Mouse (Mus musculus): ENCODE results near the gene Sptbn4. TPM values are rescaled to one million over a fixed set of nuclear protein-coding genes. Genes with fewer than 3 reads are reported as not detected.

The Sptbn4 gene
- polyA plus RNA-seq, 1 experiment from 2014 or later = 0.28 TPM

DNA sequence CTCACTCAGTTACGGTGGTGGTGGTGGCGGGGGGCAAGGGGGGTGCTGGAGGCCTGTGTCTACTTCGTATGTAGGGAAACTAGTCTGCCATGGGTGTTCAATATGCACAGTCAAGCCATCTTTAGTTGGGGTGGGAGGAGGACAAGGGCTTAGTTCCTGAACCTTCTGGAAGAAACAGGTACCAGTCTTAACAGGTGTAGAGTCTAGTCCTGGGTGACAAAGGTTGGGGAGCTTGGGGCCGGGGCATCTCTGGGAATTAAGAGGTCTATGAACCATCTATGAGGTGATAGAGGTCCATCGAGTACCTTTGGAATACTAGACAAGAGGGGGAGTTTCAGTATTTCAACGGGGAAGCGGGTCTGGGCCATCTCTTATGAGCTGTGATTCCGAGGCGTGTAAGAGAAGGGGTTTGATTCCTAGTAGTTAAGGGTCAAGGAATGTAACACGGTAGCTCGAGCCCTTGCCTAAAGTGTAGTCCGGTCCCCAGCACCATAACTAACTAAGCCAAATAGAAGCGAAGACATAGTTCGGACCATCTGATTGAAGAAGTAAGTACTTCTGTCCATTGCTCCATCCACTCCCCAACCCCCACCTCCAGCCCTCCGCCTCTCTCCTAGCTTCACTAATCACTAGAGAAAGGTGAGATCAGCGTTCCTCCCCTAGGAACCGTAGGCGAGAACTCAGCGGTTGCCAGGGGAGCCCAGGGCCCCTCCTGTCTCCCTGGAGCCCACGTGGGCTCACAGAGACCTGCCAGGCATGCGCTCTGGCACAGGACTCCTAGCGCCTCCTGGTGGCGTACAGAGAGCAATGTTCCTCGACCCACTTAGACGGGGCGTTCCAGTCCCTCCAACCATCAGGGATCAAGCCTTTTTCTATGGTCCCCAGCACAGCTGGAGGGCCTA is 50.2 kb downstream of the Sptbn4 start:
- TF ChIP-seq CTCF (IDR thresholded peaks at IDR 0.05; ENCODE audit: low read depth) = peak; percentile 78
- WGBS = 17% methylated on average over 26 of the region's 26 CpGs
- no peaks in the 10 kb centered on the region for H3K9me3 ChIP-seq (replicated peaks; ENCODE audit: low read length)
- no peak overlapping the region for H3K4me2 ChIP-seq (ENCODE audit: low read length)
- no peaks in the 10 kb centered on the region; the same call in 1 of the 2 replicates for H3K4me1 ChIP-seq (replicated peaks; ENCODE audit: insufficient read depth, low read length)
- H3K36me3 ChIP-seq (ENCODE audit: insufficient read depth, low read length) = no peaks in the 10 kb centered on the region
- H3K27me3 ChIP-seq (ENCODE audit: insufficient read depth, low read length) = peaks cover 42% of the 10 kb centered on the region
- 0 out of 2 replicates have a peak overlapping the region, but pooled peaks have one; percentile 45 for H3K4me3 ChIP-seq (replicated peaks; ENCODE audit: low read depth, low read length)
- DNase-seq (ENCODE audit: low spot score) (peak; percentile 81), ATAC-seq (replicated peaks; ENCODE audit: low FRiP score, low read depth) (peak; percentile 76)
- no peak overlapping the region for H3K9ac ChIP-seq (ENCODE audit: low read depth, low read length)
- no peak overlapping the region for H3K27ac ChIP-seq

DNA sequence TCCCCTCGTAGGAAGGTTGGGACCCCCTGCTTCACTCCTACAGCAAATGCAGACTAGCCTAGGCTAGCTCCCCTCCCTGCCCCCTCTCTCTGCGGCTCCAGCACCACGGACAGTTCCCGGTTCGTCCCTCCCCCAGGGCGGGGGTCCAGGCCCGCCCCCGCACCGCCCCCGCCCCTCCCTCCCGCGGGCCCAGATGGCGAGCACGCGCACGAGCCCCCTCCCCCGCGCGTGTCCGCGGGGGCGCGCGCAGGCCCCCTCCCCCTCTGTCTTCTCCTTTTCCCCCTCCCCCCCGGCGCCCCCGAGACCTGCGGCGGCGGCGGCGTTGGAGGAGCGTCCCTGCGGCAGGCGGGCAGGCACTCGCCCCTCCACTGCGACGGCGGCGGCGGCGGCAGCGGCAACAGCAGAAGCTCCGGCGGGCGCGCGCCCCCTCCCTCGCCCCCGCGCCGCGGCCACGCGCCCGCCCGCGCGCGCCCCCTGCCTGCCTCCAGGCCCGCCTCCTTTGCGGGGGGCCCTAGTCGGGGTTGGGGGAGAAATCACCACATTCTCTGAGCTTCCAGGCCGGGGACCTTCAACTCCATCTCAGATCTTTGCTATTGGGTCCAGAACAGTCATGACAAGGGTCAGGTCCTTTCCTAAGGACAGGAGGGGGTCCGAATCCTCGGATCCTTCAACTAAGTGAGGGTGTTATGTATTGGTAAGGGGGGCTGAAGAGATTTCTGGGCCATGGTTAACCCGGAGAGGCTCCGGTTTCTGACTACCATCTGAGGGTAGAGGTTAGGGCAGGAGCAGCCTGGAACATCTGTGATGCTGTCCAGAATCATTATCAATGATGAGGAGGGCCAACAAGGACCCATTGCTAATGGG is 51.1 kb downstream of the Sptbn4 start:
- Histone ChIP-seq H3K4me3 (replicated peaks; ENCODE audit: low read depth, low read length) (peak overlapping the region; percentile 45), H3K4me2 (ENCODE audit: low read length) (peak overlapping the region; percentile 75), H3K9me3 (replicated peaks; ENCODE audit: low read length) (no peaks in the 10 kb centered on the region), H3K27me3 (ENCODE audit: insufficient read depth, low read length) (peaks cover 47% of the 10 kb centered on the region), H3K36me3 (ENCODE audit: insufficient read depth, low read length) (no peaks in the 10 kb centered on the region), H3K4me1 (replicated peaks; ENCODE audit: insufficient read depth, low read length) (no peaks in the 10 kb centered on the region; the same call in 1 of the 2 replicates), H3K27ac (no peak overlapping the region), H3K9ac (ENCODE audit: low read depth, low read length) (0 out of 2 replicates have a peak overlapping the region, but pooled peaks have one; percentile 23)
- 2% methylated on average over 30 of the region's 68 CpGs for WGBS
- DNase-seq (ENCODE audit: low spot score) (no peak), ATAC-seq (replicated peaks; ENCODE audit: low FRiP score, low read depth) (no peak; the same call in 1 of the 2 replicates)
- no peak for TF ChIP-seq CTCF (IDR thresholded peaks at IDR 0.05; ENCODE audit: low read depth)

DNA sequence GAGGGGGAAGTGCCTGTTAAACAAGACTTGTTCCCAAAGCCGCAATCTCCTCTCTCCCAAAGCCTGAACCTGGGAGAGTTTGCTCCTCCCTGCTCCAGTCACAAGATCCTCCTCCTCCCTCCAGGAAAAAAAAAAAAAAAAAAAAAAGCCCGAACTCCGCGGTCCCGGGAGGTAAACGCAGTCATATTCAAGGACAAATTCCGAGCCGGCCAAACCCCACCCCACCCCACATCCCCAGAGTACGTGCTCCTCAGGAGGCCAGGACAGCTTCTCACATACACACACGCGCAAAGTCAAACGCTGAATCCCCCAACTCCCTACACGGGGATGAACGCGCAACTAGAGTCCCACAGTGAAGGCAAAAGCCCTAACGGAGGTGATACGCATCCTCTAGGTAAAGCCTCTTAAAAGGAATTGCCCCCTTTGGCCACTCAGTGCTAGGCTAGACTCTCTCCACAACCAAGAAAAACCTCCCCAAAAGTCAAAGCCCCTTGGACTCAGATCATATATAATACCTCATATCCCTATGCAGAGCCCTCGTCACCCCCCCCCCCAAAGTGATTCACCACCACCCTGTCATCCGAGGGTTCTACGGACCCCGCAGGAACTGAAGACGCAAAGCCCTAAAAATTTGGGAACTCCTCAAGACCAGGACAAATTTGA is 51.8 kb downstream of the Sptbn4 start:
- H3K4me1 ChIP-seq (replicated peaks; ENCODE audit: insufficient read depth, low read length) = no peaks in the 10 kb centered on the region; the same call in 1 of the 2 replicates
- H3K27ac ChIP-seq = no peak overlapping the region
- no peak overlapping the region for H3K9ac ChIP-seq (ENCODE audit: low read depth, low read length)
- WGBS = 2% methylated on average over 22 of the region's 22 CpGs
- no peaks in the 10 kb centered on the region for H3K36me3 ChIP-seq (ENCODE audit: insufficient read depth, low read length)
- ATAC-seq (replicated peaks; ENCODE audit: low FRiP score, low read depth) (no peak; the same call in 1 of the 2 replicates), DNase-seq (ENCODE audit: low spot score) (no peak)
- peak overlapping the region; percentile 45; the same call in 1 of the 2 replicates for H3K4me3 ChIP-seq (replicated peaks; ENCODE audit: low read depth, low read length)
- no peaks in the 10 kb centered on the region for H3K9me3 ChIP-seq (replicated peaks; ENCODE audit: low read length)
- TF ChIP-seq CTCF (IDR thresholded peaks at IDR 0.05; ENCODE audit: low read depth) = no peak
- peaks cover 46% of the 10 kb centered on the region for H3K27me3 ChIP-seq (ENCODE audit: insufficient read depth, low read length)
- peak overlapping the region; percentile 75 for H3K4me2 ChIP-seq (ENCODE audit: low read length)

DNA sequence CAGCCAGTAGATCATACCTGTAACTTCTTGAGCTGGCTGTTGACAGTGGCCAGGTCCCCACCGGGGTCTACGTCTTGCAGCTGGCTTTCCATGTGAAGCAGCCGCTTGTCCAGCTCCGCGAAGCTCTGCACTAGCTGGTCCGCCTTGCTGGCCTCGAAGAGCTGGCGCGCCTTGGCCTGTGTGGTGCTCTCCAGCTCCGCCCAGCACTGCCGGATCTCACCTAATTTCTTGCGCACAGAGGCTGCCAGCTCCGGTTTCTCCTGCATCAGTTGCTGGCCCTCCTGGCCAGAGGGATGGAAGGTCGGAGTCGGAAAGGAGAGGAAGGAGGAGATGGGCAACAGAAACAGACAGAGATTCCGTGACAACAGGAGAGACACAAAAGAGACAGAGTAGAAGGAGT is 56.1 kb downstream of the Sptbn4 start:
- 37% methylated on average over 16 of the region's 16 CpGs for WGBS
- no peaks in the 10 kb centered on the region; the same call in 1 of the 2 replicates for H3K4me1 ChIP-seq (replicated peaks; ENCODE audit: insufficient read depth, low read length)
- H3K4me2 ChIP-seq (ENCODE audit: low read length) = no peak overlapping the region
- H3K4me3 ChIP-seq (replicated peaks; ENCODE audit: low read depth, low read length) = no peak overlapping the region
- no peak overlapping the region for H3K9ac ChIP-seq (ENCODE audit: low read depth, low read length)
- H3K27me3 ChIP-seq (ENCODE audit: insufficient read depth, low read length) = peaks cover 32% of the 10 kb centered on the region
- DNase-seq (ENCODE audit: low spot score) (no peak), ATAC-seq (replicated peaks; ENCODE audit: low FRiP score, low read depth) (no peak)
- no peak for TF ChIP-seq CTCF (IDR thresholded peaks at IDR 0.05; ENCODE audit: low read depth)
- H3K27ac ChIP-seq = no peak overlapping the region
- no peaks in the 10 kb centered on the region for H3K9me3 ChIP-seq (replicated peaks; ENCODE audit: low read length)
- H3K36me3 ChIP-seq (ENCODE audit: insufficient read depth, low read length) = no peaks in the 10 kb centered on the region

DNA sequence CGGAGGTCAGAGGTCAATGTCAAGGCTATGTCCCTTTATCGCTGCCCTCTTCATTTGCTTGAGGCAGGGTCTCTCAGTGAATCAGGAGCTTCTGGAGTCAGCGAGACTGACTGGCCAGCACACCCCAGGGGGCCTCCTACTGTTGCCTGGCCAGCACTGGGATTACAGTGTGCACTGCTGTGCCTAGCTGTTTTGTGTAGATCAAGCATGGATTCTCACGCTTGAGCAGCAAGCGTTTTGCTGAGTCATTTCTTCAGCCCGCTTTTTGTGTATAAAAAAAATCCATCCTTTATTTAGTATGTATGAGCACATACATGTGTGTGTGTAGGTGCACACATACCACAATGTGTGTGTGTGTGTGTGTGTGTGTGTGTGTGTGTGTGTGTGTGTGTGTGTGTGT is 58.3 kb downstream of the Sptbn4 start:
- Histone ChIP-seq H3K27ac (no peak overlapping the region), H3K9me3 (replicated peaks; ENCODE audit: low read length) (no peaks in the 10 kb centered on the region), H3K4me1 (replicated peaks; ENCODE audit: insufficient read depth, low read length) (no peaks in the 10 kb centered on the region), H3K4me2 (ENCODE audit: low read length) (no peak overlapping the region), H3K27me3 (ENCODE audit: insufficient read depth, low read length) (peaks cover 10% of the 10 kb centered on the region), H3K4me3 (replicated peaks; ENCODE audit: low read depth, low read length) (no peak overlapping the region), H3K36me3 (ENCODE audit: insufficient read depth, low read length) (no peaks in the 10 kb centered on the region), H3K9ac (ENCODE audit: low read depth, low read length) (no peak overlapping the region)
- DNase-seq (ENCODE audit: low spot score) (no peak), ATAC-seq (replicated peaks; ENCODE audit: low FRiP score, low read depth) (no peak)
- TF ChIP-seq CTCF (IDR thresholded peaks at IDR 0.05; ENCODE audit: low read depth) = no peak
- 62% methylated on average over 6 of the region's 6 CpGs for WGBS

Data from kidney, postnatal 0 days (tissue).